Mouse (Mus musculus): ENCODE measurements at regions not wholly inside any gene's neighbourhood (a gene's known extent, or its start where the extent isn't known, plus 50 kb on each side); places are given as distances from the start of the nearest gene placed in this dataset.

DNA sequence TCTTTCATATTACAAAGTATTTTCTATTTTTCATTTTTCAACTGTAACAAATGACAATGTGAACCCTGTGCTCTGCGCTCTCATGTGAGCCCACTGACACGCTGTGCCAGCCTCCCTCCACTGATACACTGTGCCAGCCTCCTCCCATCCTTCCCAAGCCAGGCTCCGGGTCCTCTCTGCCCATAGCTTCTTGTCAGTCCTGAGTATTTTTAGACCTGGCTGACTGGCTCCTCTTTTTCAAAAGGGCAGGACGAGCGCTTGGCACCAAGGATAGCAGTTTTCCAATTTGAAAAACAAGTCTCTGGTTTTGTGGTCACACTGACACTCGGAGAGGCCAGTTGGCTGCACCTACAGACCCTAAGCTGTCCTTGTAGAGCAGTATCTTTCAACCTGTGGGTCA lies 96.7 kb upstream of the Rgma start:
- Histone ChIP-seq H3K27ac (replicated peaks) (no peak overlapping the region), H3K4me2 (replicated peaks) (no peak overlapping the region), H3K36me3 (no peaks in the 10 kb centered on the region), H3K27me3 (no peaks in the 10 kb centered on the region), H3K9me3 (no peaks in the 10 kb centered on the region), H3K4me1 (no peaks in the 10 kb centered on the region), H3K9ac (replicated peaks) (no peak overlapping the region), H3K4me3 (no peak overlapping the region)
- WGBS = 89% methylated on average over 6 of the region's 6 CpGs
- ATAC-seq (ENCODE audit: low FRiP score, low read depth) = no peak

- Histone ChIP-seq H3K27me3 (no peaks in the 10 kb centered on the region), H3K9me3 (no peaks in the 10 kb centered on the region), H3K9ac (replicated peaks) (no peak overlapping the region), H3K36me3 (no peaks in the 10 kb centered on the region), H3K27ac (replicated peaks) (no peak overlapping the region), H3K4me3 (no peak overlapping the region), H3K4me2 (replicated peaks) (no peak overlapping the region), H3K4me1 (no peaks in the 10 kb centered on the region)
- WGBS = 95% methylated on average over 4 of the region's 4 CpGs
- no peak for ATAC-seq (ENCODE audit: low FRiP score, low read depth)
These were observed 95.3 kb upstream of the Rgma start for GRCm38 (mm10) chr7:73279936-73280445.

DNA sequence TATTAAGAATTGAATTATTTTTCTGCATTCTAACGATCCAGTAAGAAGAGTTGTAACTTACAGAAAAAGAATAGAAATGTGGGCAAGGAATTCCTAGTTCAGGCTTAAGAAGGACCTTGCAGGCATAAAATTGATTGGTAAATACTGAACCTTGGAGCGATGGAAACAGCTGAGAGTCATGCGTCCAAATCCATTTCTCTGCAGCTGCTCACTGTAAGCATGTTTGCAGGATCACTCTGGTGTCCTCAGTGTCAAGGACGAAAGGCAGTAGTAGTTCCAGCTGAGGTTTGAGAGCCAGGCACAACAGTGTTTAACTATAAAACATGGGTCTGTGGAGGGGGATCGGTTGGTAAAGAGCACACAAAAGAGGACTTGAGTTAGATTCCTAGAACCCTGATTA lies 89.1 kb upstream of the Rgma start:
- Histone ChIP-seq H3K36me3 (no peaks in the 10 kb centered on the region), H3K4me1 (no peaks in the 10 kb centered on the region), H3K9ac (replicated peaks) (no peak overlapping the region), H3K27me3 (no peaks in the 10 kb centered on the region), H3K9me3 (no peaks in the 10 kb centered on the region), H3K27ac (replicated peaks) (no peak overlapping the region), H3K4me3 (no peak overlapping the region), H3K4me2 (replicated peaks) (no peak overlapping the region)
- 85% methylated on average over 5 of the region's 5 CpGs for WGBS
- ATAC-seq (ENCODE audit: low FRiP score, low read depth) = no peak

DNA sequence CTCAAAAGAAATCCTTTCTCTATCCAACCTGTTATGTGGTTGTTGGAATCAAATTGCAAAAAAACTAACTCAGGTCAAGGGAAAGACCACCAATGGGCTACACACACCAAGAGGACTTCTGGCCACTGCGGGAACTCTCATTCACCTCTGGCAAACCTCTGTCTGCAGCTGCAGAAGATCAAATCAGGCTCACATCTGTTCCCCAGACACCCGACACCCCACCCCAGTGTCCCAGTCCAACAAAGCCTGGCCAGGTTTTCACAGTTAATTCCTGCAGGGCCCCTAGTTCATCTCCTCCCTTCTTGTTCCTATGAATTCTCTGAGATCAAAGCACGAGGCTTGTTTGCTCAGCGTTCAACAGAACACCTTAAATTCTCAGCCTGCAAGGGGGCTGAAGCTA lies 82.0 kb upstream of the Rgma start:
- Histone ChIP-seq H3K4me3 (no peak overlapping the region), H3K4me1 (no peaks in the 10 kb centered on the region), H3K27ac (replicated peaks) (no peak overlapping the region), H3K9ac (replicated peaks) (no peak overlapping the region), H3K36me3 (no peaks in the 10 kb centered on the region), H3K9me3 (no peaks in the 10 kb centered on the region; the same call in 1 of the 2 replicates), H3K4me2 (replicated peaks) (no peak overlapping the region), H3K27me3 (no peaks in the 10 kb centered on the region)
- no peak for ATAC-seq (ENCODE audit: low FRiP score, low read depth)
- 54% methylated on average over 4 of the region's 4 CpGs for WGBS

GRCm38 (mm10) chr7:73294399-73294798 lies 80.9 kb upstream of the Rgma start:
- H3K9ac ChIP-seq (replicated peaks) = no peak overlapping the region
- 93% methylated on average over 6 of the region's 6 CpGs for WGBS
- no peak overlapping the region for H3K4me2 ChIP-seq (replicated peaks)
- no peak overlapping the region for H3K4me3 ChIP-seq
- H3K36me3 ChIP-seq = no peaks in the 10 kb centered on the region
- H3K4me1 ChIP-seq = no peaks in the 10 kb centered on the region
- no peak overlapping the region for H3K27ac ChIP-seq (replicated peaks)
- H3K27me3 ChIP-seq = no peaks in the 10 kb centered on the region
- H3K9me3 ChIP-seq = no peaks in the 10 kb centered on the region; the same call in 1 of the 2 replicates
- no peak for ATAC-seq (ENCODE audit: low FRiP score, low read depth)

DNA sequence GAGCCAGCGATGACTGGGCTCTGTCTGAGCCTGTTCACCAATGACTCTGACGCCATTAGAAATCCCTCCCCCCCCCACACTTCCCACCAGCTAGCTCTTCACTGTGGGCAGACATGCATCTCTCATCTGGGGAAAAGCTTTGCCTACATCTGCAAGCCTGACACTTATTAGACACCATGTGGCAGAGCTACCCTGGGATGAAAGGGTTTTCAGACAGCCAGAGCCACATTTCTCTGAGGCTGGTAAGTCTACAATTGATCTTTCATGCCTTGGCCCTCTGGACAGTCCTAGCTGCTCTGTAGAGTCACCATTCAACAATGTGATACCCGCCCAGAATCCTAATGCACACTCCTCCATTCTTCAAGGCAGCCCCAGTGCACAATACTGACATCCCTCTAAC lies 72.8 kb upstream of the Rgma start:
- WGBS = 42% methylated on average over 3 of the region's 3 CpGs
- peak; percentile 85 for ATAC-seq (ENCODE audit: low FRiP score, low read depth)
- H3K4me2 ChIP-seq (replicated peaks) = no peak overlapping the region
- no peaks in the 10 kb centered on the region for H3K36me3 ChIP-seq
- peaks cover 50% of the 10 kb centered on the region for H3K4me1 ChIP-seq
- H3K27ac ChIP-seq (replicated peaks) = peak overlapping the region; percentile 81
- H3K4me3 ChIP-seq = no peak overlapping the region
- H3K9me3 ChIP-seq = no peaks in the 10 kb centered on the region
- no peaks in the 10 kb centered on the region for H3K27me3 ChIP-seq
- no peak overlapping the region for H3K9ac ChIP-seq (replicated peaks)

- Histone ChIP-seq H3K9ac (replicated peaks) (no peak overlapping the region), H3K27me3 (no peaks in the 10 kb centered on the region), H3K27ac (replicated peaks) (peak overlapping the region; percentile 73), H3K4me3 (no peak overlapping the region), H3K36me3 (no peaks in the 10 kb centered on the region), H3K4me1 (peaks cover 57% of the 10 kb centered on the region), H3K9me3 (no peaks in the 10 kb centered on the region), H3K4me2 (replicated peaks) (no peak overlapping the region)
- WGBS = 11% methylated on average over 9 of the region's 9 CpGs
- ATAC-seq (ENCODE audit: low FRiP score, low read depth) = no peak
These were observed 71.5 kb upstream of the Rgma start for GRCm38 (mm10) chr7:73303818-73304217.

- peak overlapping the region; percentile 37 for H3K4me2 ChIP-seq (replicated peaks)
- peak overlapping the region; percentile 78 for H3K27ac ChIP-seq (replicated peaks)
- no peak overlapping the region for H3K4me3 ChIP-seq
- no peaks in the 10 kb centered on the region for H3K9me3 ChIP-seq
- WGBS = 8% methylated on average over 9 of the region's 9 CpGs
- ATAC-seq (ENCODE audit: low FRiP score, low read depth) = peak; percentile 77
- no peaks in the 10 kb centered on the region for H3K27me3 ChIP-seq
- H3K9ac ChIP-seq (replicated peaks) = no peak overlapping the region
- H3K36me3 ChIP-seq = no peaks in the 10 kb centered on the region
- peaks cover 57% of the 10 kb centered on the region for H3K4me1 ChIP-seq
These were observed 70.5 kb upstream of the Rgma start for GRCm38 (mm10) chr7:73304799-73305198.

- Histone ChIP-seq H3K4me1 (peaks cover 57% of the 10 kb centered on the region), H3K4me3 (no peak overlapping the region)
These were observed 69.9 kb upstream of the Rgma start for GRCm38 (mm10) chr7:73305286-73305975.

GRCm38 (mm10) chr7:73306296-73306695 lies 69.0 kb upstream of the Rgma start:
- no peaks in the 10 kb centered on the region for H3K36me3 ChIP-seq
- H3K27me3 ChIP-seq = no peaks in the 10 kb centered on the region
- H3K9me3 ChIP-seq = 0 out of 2 replicates have a peak, but pooled peaks cover 4% of the 10 kb centered on the region
- H3K4me1 ChIP-seq = peaks cover 57% of the 10 kb centered on the region
- H3K9ac ChIP-seq (replicated peaks) = peak overlapping the region; percentile 24; the same call in 1 of the 2 replicates
- H3K4me3 ChIP-seq = no peak overlapping the region
- no peak for ATAC-seq (ENCODE audit: low FRiP score, low read depth)
- WGBS = 34% methylated on average over 6 of the region's 6 CpGs
- H3K27ac ChIP-seq (replicated peaks) = peak overlapping the region; percentile 78
- no peak overlapping the region for H3K4me2 ChIP-seq (replicated peaks)

More at GRCm38 (mm10) chr7:73305286-73305975, 69.9 kb upstream of the Rgma start:
- peak overlapping the region; percentile 78 for H3K27ac ChIP-seq (replicated peaks)
- no peak for ATAC-seq (ENCODE audit: low FRiP score, low read depth)
- WGBS = 8% methylated on average over 14 of the region's 14 CpGs
- no peaks in the 10 kb centered on the region for H3K36me3 ChIP-seq
- 0 out of 2 replicates have a peak, but pooled peaks cover 2% of the 10 kb centered on the region for H3K9me3 ChIP-seq
- no peak overlapping the region; the same call in 1 of the 2 replicates for H3K9ac ChIP-seq (replicated peaks)
- H3K4me2 ChIP-seq (replicated peaks) = peak overlapping the region; percentile 37
- no peaks in the 10 kb centered on the region for H3K27me3 ChIP-seq

GRCm38 (mm10) chr7:73306728-73307127 lies 68.6 kb upstream of the Rgma start:
- H3K4me2 ChIP-seq (replicated peaks) = no peak overlapping the region
- no peak overlapping the region for H3K9ac ChIP-seq (replicated peaks)
- peak overlapping the region; percentile 78 for H3K27ac ChIP-seq (replicated peaks)
- WGBS = 32% methylated on average over 5 of the region's 5 CpGs
- H3K36me3 ChIP-seq = no peaks in the 10 kb centered on the region
- 0 out of 2 replicates have a peak, but pooled peaks cover 4% of the 10 kb centered on the region for H3K9me3 ChIP-seq
- H3K4me1 ChIP-seq = peaks cover 57% of the 10 kb centered on the region
- H3K27me3 ChIP-seq = no peaks in the 10 kb centered on the region
- H3K4me3 ChIP-seq = no peak overlapping the region
- ATAC-seq (ENCODE audit: low FRiP score, low read depth) = no peak

DNA sequence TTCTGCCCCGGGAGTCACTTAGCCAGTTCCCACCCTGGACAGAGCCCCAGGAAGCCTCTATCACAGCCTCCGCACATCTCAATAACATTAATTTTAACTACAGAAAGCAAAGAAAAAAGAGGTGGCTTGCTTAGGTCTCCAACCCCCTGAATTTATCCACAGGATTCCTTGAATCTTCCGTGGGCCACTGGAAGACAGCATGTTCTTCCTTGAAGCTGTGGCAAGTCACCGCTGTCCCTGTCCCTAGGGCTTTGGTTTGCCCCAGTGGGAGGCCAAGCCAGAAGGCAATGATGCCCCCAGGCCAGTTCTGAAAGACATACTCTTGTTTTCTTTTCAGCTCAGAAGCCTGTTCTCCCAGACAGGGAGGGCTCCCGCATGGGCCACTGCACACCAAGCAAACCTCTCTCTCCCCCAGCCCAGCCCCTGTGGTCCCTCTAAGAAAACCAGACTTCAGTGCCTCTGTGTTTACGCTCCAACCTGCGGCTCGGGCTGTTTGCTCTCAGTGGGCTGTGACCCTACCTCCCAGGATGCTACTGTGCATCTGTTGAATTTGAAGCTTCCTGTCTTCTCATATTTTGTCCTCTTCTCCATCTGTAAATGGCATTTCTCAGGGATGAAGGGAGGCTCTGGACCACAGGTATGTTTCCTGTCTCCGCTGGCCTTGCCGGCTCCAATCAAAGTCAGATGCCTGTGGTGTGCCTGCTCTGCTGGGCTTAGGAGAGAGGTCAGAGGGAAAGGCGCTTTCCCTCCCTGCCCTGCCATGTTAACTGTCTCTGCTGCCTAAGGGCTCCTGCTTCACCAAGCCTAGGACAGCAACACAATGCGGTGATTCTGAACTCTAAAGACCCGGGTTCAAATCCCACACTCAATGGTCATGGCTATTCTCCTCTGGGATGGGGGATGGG lies 67.5 kb upstream of the Rgma start:
- Histone ChIP-seq H3K4me2 (replicated peaks) (no peak overlapping the region), H3K27ac (replicated peaks) (peak overlapping the region; percentile 42), H3K4me1 (peaks cover 46% of the 10 kb centered on the region), H3K27me3 (no peaks in the 10 kb centered on the region), H3K36me3 (no peaks in the 10 kb centered on the region), H3K4me3 (no peak overlapping the region), H3K9me3 (0 out of 2 replicates have a peak, but pooled peaks cover 4% of the 10 kb centered on the region), H3K9ac (replicated peaks) (no peak overlapping the region)
- 19% methylated on average over 13 of the region's 13 CpGs for WGBS
- ATAC-seq (ENCODE audit: low FRiP score, low read depth) = no peak
